Mouse (Mus musculus) embryonic fibroblast, embryonic 13.5 days (primary cell): Measurements from ENCODE around the gene Sfmbt1.

Experiments used
- CTCF ChIP-seq: IDR thresholded peaks from 2 replicates; pipeline ENCODE4 v1.5.1; 2011; ENCODE audit warnings: mild to moderate bottlenecking, control low read depth, low read length, moderate library complexity, borderline replicate concordance; ENCODE audit not compliant: insufficient read depth
- POLR2A ChIP-seq: IDR thresholded peaks from 2 replicates; pipeline ENCODE4 v1.6.1; 2011; ENCODE audit warnings: low read depth, mild to moderate bottlenecking, control low read depth, low read length, moderate library complexity

- TF ChIP-seq CTCF (no peak), POLR2A (no peak)
These were observed 17.2 kb downstream of the Sfmbt1 start for GRCm38 (mm10) chr14:30731896-30732295.
